Mouse (Mus musculus): ENCODE results near the gene Kcnt2.

- TF ChIP-seq POLR2A (IDR thresholded peaks at IDR 0.05; ENCODE audit: insufficient read depth, low read depth, low read length) (no peak), CTCF (IDR thresholded peaks at IDR 0.05) (no peak), EP300 (IDR thresholded peaks at IDR 0.05; ENCODE audit: insufficient read depth, low read depth, low read length) (no peak)
Measured at GRCm38 (mm10) chr1:140225221-140225620, 20.7 kb upstream of the Kcnt2 start.
